Mouse (Mus musculus): Measurements from ENCODE around the gene Mios. TPM values are rescaled to one million over a fixed set of nuclear protein-coding genes. Genes with fewer than 3 reads are reported as not detected.

Mios gene
- total and polyA plus RNA-seq, 3 experiments = 23.7 to 27.7 (median 24.1) TPM

DNA sequence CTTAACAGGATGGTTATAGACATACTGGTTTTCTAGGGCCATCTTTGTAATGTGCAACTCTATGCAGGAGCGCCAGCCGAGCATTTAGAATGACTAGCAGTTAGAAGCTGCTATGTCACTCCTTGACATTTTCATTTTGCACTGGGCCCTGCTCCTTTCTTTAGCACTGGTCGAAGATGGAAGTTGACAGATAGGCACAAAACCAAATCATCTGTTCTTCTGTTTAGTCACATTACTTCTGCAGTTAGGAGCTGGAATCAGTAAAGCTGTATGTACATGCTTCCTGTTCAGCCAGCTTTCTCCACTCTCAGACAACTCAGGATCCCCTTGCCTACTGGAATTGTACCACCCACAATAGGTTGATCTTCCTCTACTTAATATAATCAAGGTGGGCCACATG lies 1.6 kb downstream of the Mios start:
- peaks cover 11 to 30% of the 10 kb centered on the region in 2 experiments for H3K36me3 ChIP-seq (replicated peaks in 1 of 2; ENCODE audit: control insufficient read depth in 1 of 2, insufficient read depth in 1 of 2, low read length in 1 of 2)
- H3K9me3 ChIP-seq (replicated peaks; ENCODE audit: low read length) = no peaks in the 10 kb centered on the region
- H3K27me3 ChIP-seq (replicated peaks) = no peaks in the 10 kb centered on the region
- TF ChIP-seq HCFC1 (IDR thresholded peaks at IDR 0.05; ENCODE audit: low read depth, low read length) (no peak), CHD2 (IDR thresholded peaks at IDR 0.05; ENCODE audit: low read length) (no peak), MAX (IDR thresholded peaks at IDR 0.05; ENCODE audit: low read length) (no peak), ZNF384 (IDR thresholded peaks at IDR 0.05; ENCODE audit: low read depth, low read length) (no peak), JUND (conservative IDR thresholded peaks at IDR 0.05; ENCODE audit: low read depth, low read length) (no peak), RAD21 (IDR thresholded peaks at IDR 0.05; ENCODE audit: low read depth, low read length) (no peak), USF1 (IDR thresholded peaks at IDR 0.05; ENCODE audit: low read depth, low read length) (no peak), RCOR1 (conservative IDR thresholded peaks at IDR 0.05; ENCODE audit: low read depth, low read length) (no peak), TBP (conservative IDR thresholded peaks at IDR 0.05; ENCODE audit: low read depth, low read length) (no peak), ZC3H11A (IDR thresholded peaks at IDR 0.05; ENCODE audit: low read depth, low read length) (no peak), MAFK (IDR thresholded peaks at IDR 0.05; ENCODE audit: insufficient replicate concordance, low read length) (no peak), MAZ (IDR thresholded peaks at IDR 0.05; ENCODE audit: low read depth, low read length) (no peak), CTCF (conservative IDR thresholded peaks at IDR 0.05 in 1 of 2, IDR thresholded peaks at IDR 0.05 in 1 of 2; ENCODE audit: low read depth in 2 of 2, low read length in 2 of 2) (no peak), MXI1 (IDR thresholded peaks at IDR 0.05; ENCODE audit: low read depth, low read length) (no peak), NELFE (IDR thresholded peaks at IDR 0.05; ENCODE audit: low read depth, low read length) (no peak), POLR2A (IDR thresholded peaks at IDR 0.05; ENCODE audit: low read depth, low read length) (no peak), SIN3A (IDR thresholded peaks at IDR 0.05; ENCODE audit: low read length) (no peak), E2F4 (IDR thresholded peaks at IDR 0.05; ENCODE audit: insufficient replicate concordance, low read depth, low read length) (no peak)
- no peak overlapping the region for H3K27ac ChIP-seq (ENCODE audit: insufficient read depth, low read depth)
- peaks cover 0 to 11% of the 10 kb centered on the region in 2 experiments; a peak in 2 of 4 replicates for H3K4me1 ChIP-seq (ENCODE audit: control insufficient read depth in 1 of 2, insufficient read depth in 2 of 2)
- peak overlapping the region; percentile 26 to 97 (median 84) for H3K4me3 ChIP-seq (replicated peaks in 1 of 3; ENCODE audit: low read depth in 2 of 3, low read length in 2 of 3, poor library complexity in 1 of 3)
- H3K79me2 ChIP-seq (replicated peaks; ENCODE audit: control insufficient read depth, extremely low read depth, insufficient read depth, poor library complexity, severe bottlenecking) = peaks cover 14% of the 10 kb centered on the region
- DNase-seq (ENCODE audit: extremely low read depth) = peak; percentile 5
- peak overlapping the region; percentile 100 for H3K4me2 ChIP-seq (ENCODE audit: insufficient read depth, low read depth, poor library complexity, severe bottlenecking)
- peak overlapping the region; percentile 97; the same call in 1 of the 2 replicates for H3K9ac ChIP-seq (ENCODE audit: insufficient read depth, low read depth)
- dilution Hi-C loops (cut with MboI; ENCODE audit: extremely low pct_ligation_motif_present, extremely low pct_unique_long_range_greater_than_20kb, low sequenced_read_pairs) (no loop called here), in situ Hi-C loops (cut with MboI; ENCODE audit: low pct_ligation_motif_present, low pct_unique_long_range_greater_than_20kb, low sequenced_read_pairs) (no loop called here)

DNA sequence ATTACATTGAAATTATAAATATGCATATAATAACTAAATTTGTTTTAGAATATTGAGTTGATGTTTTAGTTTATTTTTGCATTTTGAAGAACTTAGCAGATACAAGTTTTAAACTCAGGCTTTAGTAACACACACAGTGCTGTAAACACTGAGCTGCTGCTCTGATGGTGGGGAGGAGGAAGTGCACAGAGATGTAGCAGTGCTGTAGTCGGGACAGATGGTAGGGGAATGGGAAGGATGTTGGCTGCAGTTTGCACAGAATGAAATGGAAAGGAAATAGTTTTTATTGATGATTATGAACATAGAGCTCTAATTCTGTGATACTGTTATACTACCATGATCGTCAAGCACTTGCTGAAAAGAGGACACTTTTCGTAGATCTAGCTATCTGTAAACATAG lies 18.0 kb downstream of the Mios start:
- DNase-seq (ENCODE audit: extremely low read depth) = no peak
- H3K79me2 ChIP-seq (replicated peaks; ENCODE audit: control insufficient read depth, extremely low read depth, insufficient read depth, poor library complexity, severe bottlenecking) = no peaks in the 10 kb centered on the region
- no peaks in the 10 kb centered on the region for H3K4me1 ChIP-seq (ENCODE audit: control insufficient read depth in 1 of 2, insufficient read depth in 2 of 2)
- H3K27ac ChIP-seq (ENCODE audit: insufficient read depth, low read depth) = no peak overlapping the region
- dilution Hi-C loops (cut with MboI; ENCODE audit: extremely low pct_ligation_motif_present, extremely low pct_unique_long_range_greater_than_20kb, low sequenced_read_pairs) = no loop called here
- no peak for TF ChIP-seq MAZ (IDR thresholded peaks at IDR 0.05; ENCODE audit: low read depth, low read length)
- no peak for TF ChIP-seq GABPA (IDR thresholded peaks at IDR 0.05; ENCODE audit: insufficient replicate concordance, low read depth, low read length)
- TF ChIP-seq RCOR1 (conservative IDR thresholded peaks at IDR 0.05; ENCODE audit: low read depth, low read length) = no peak
- TF ChIP-seq MEF2A (IDR thresholded peaks at IDR 0.05; ENCODE audit: borderline replicate concordance, low read depth, low read length) = no peak
- no peak for TF ChIP-seq HCFC1 (IDR thresholded peaks at IDR 0.05; ENCODE audit: low read depth, low read length)
- no peak for TF ChIP-seq MAFK (IDR thresholded peaks at IDR 0.05; ENCODE audit: insufficient replicate concordance, low read length)
- no peak for TF ChIP-seq CHD1 (IDR thresholded peaks at IDR 0.05; ENCODE audit: low read depth, low read length)
- TF ChIP-seq USF2 (conservative IDR thresholded peaks at IDR 0.05; ENCODE audit: low read depth, low read length) = no peak
- no peak for TF ChIP-seq ZKSCAN1 (IDR thresholded peaks at IDR 0.05; ENCODE audit: borderline replicate concordance, low read depth, low read length)
- peaks cover 35 to 63% of the 10 kb centered on the region in 2 experiments for H3K36me3 ChIP-seq (replicated peaks in 1 of 2; ENCODE audit: control insufficient read depth in 1 of 2, insufficient read depth in 1 of 2, low read length in 1 of 2)
- no peak overlapping the region for H3K4me2 ChIP-seq (ENCODE audit: insufficient read depth, low read depth, poor library complexity, severe bottlenecking)
- no peak overlapping the region for H3K9ac ChIP-seq (ENCODE audit: insufficient read depth, low read depth)
- no peaks in the 10 kb centered on the region for H3K27me3 ChIP-seq (replicated peaks)
- in situ Hi-C loops (cut with MboI; ENCODE audit: low pct_ligation_motif_present, low pct_unique_long_range_greater_than_20kb, low sequenced_read_pairs) = no loop called here
- no peaks in the 10 kb centered on the region for H3K9me3 ChIP-seq (replicated peaks; ENCODE audit: low read length)
- H3K4me3 ChIP-seq (replicated peaks in 1 of 3; ENCODE audit: low read depth in 2 of 3, low read length in 2 of 3, poor library complexity in 1 of 3) = no peak overlapping the region
